28 mouse cellular contexts compared by ENCODE assay signal in the genomic region with DNA sequence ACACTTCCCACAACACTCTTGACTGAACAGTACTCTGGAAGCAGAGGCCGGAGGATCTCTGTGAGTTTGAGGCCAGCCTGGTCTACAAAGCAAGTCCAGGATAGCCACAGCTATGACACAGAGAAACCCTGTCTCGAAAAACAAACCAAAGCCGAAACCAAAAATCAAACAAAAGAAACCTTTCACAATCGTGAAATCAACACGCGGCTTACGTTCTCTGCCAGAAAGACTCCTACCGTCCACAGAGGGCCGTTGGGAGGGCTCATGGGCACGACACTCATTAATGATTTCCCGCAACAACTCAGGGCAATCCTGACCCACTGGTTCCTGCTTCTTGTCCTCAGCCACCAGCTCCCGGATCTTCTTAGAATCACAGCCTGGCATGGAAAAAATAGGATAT.
"Had no signal": no experiment of that assay in that cellular context is flagged by ENCODE, and none has a peak within 500 bp of the region (broad histone marks: within the 10 kb centered on the region; RNA-seq: fewer than 3 reads in every experiment).

No protein-coding gene starts in this region.

- H3K4me1 ChIP-seq: embryonic facial prominence, embryonic 10.5 days; embryonic facial prominence, embryonic 12.5 days; embryonic facial prominence, embryonic 13.5 days; embryonic facial prominence, embryonic 15.5 days; forebrain, embryonic 10.5 days; forebrain, embryonic 12.5 days; forebrain, embryonic 13.5 days; forebrain, embryonic 15.5 days had no signal

- H3K4me2 ChIP-seq: embryonic facial prominence, embryonic 12.5 days; embryonic facial prominence, embryonic 13.5 days; embryonic facial prominence, embryonic 15.5 days; forebrain, embryonic 12.5 days; forebrain, embryonic 13.5 days; forebrain, embryonic 15.5 days had no signal

- H3K27me3 ChIP-seq: embryonic facial prominence, embryonic 12.5 days; embryonic facial prominence, embryonic 15.5 days; forebrain, embryonic 12.5 days; forebrain, embryonic 13.5 days; forebrain, embryonic 15.5 days had no signal

- H3K4me3 ChIP-seq: embryonic facial prominence, embryonic 10.5 days; embryonic facial prominence, embryonic 12.5 days; embryonic facial prominence, embryonic 13.5 days; embryonic facial prominence, embryonic 15.5 days; erythroblast, embryonic 14.5 days; forebrain, embryonic 10.5 days; forebrain, embryonic 12.5 days; forebrain, embryonic 13.5 days; forebrain, embryonic 15.5 days; gastrocnemius, adult 2 months had no signal

- ATAC-seq: forebrain, embryonic 13.5 days; forebrain, embryonic 14.5 days; forebrain, embryonic 15.5 days; forebrain, embryonic 16.5 days; forebrain, postnatal 0 days had no signal

- H3K9ac ChIP-seq: embryonic facial prominence, embryonic 12.5 days; embryonic facial prominence, embryonic 13.5 days; embryonic facial prominence, embryonic 15.5 days; forebrain, embryonic 12.5 days; forebrain, embryonic 13.5 days; forebrain, embryonic 15.5 days; forebrain, postnatal 0 days had no signal

- DNase-seq: cerebellum, adult 18-20 months; cerebellum, adult 2 months; cerebellum, adult 8-10 months; cerebellum, adult 9-10 months; cerebellum, adult 9-11 months; cerebellum, postnatal 10 days; cerebellum, postnatal 14 days; cerebellum, postnatal 25 days; cerebellum, postnatal 36 days; embryo, embryonic 11 days; forebrain, postnatal 0 days; gastrocnemius, adult 2 months; gastrocnemius, postnatal 10 days; gastrocnemius, postnatal 14 days; gastrocnemius, postnatal 25 days; gastrocnemius, postnatal 36 days; heart, adult 18-20 months had no signal

- H3K9me3 ChIP-seq: embryonic facial prominence, embryonic 10.5 days; embryonic facial prominence, embryonic 12.5 days; embryonic facial prominence, embryonic 13.5 days; embryonic facial prominence, embryonic 15.5 days; forebrain, embryonic 10.5 days; forebrain, embryonic 12.5 days; forebrain, embryonic 13.5 days; forebrain, embryonic 15.5 days had no signal

- H3K27ac ChIP-seq: embryonic facial prominence, embryonic 10.5 days; embryonic facial prominence, embryonic 12.5 days; embryonic facial prominence, embryonic 13.5 days; embryonic facial prominence, embryonic 15.5 days; forebrain, embryonic 10.5 days; forebrain, embryonic 12.5 days; forebrain, embryonic 13.5 days; forebrain, embryonic 15.5 days; gastrocnemius, adult 2 months had no signal

- H3K36me3 ChIP-seq: embryonic facial prominence, embryonic 10.5 days; embryonic facial prominence, embryonic 12.5 days; embryonic facial prominence, embryonic 13.5 days; embryonic facial prominence, embryonic 15.5 days; forebrain, embryonic 10.5 days; forebrain, embryonic 12.5 days; forebrain, embryonic 15.5 days had no signal
